25 mouse cellular contexts compared by ENCODE assay signal in the genomic region with DNA sequence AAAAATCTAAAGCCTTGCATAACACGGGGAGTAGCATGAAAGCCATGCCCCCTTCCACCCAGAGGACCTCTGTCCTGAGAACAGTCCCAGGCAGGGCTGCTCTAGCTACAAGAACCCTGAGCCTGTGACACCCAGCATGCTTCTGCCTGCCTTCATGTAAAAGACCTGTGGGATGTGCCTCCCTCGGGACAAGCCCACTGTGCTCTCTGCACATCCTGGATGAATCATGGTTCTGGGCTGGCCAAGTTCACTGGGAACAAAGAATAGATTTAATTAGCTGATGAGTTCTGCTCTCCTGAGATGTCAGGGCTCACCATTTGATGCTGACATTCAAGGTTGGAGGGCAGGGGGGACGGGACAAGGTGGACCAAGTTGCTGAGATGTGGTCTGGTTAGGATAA. TPM values are rescaled to one million over a fixed set of nuclear protein-coding genes. Genes with fewer than 3 reads are reported as not detected.
A peak's percentile ranks its signal among the peaks of the same experiment; 100 is the strongest.
DNase-seq lines count a peak whose midpoint lies in the region; ATAC-seq and TF ChIP-seq lines count a peak whose summit lies in the region.
"Had no signal": no experiment of that assay in that cellular context is flagged by ENCODE, and none has a peak within 500 bp of the region (broad histone marks: within the 10 kb centered on the region; RNA-seq: fewer than 3 reads in every experiment).

No protein-coding gene starts in this region.

- H3K27me3 ChIP-seq in CH12.LX (replicated peaks) = no peaks in the 10 kb centered on the region
- no peaks in the 10 kb centered on the region for H3K27me3 ChIP-seq in ES-Bruce4 (ENCODE audit: control insufficient read depth, insufficient read depth, low read length, poor library complexity, severe bottlenecking)
- no peaks in the 10 kb centered on the region for H3K27me3 ChIP-seq in stomach, postnatal 0 days (ENCODE audit: control insufficient read depth, insufficient read depth, low read length)
- H3K27me3 ChIP-seq: liver, embryonic 12.5 days; neural tube, embryonic 12.5 days had no signal

- H3K9ac ChIP-seq in CH12.LX (ENCODE audit: insufficient read depth, low read depth) = no peak overlapping the region
- H3K9ac ChIP-seq in ES-Bruce4 (ENCODE audit: low read depth, poor library complexity, severe bottlenecking) = 0 out of 2 replicates have a peak overlapping the region, but pooled peaks have one; percentile 25
- no peak overlapping the region for H3K9ac ChIP-seq in stomach, postnatal 0 days (ENCODE audit: low read length)
- H3K9ac ChIP-seq: forebrain, postnatal 0 days; liver, embryonic 12.5 days; liver, postnatal 0 days; neural tube, embryonic 12.5 days had no signal

- TF ChIP-seq RAD21 in CH12.LX (IDR thresholded peaks at IDR 0.05; ENCODE audit: low read depth, low read length) = no peak

- H3K79me2 ChIP-seq in CH12.LX (replicated peaks; ENCODE audit: control insufficient read depth, extremely low read depth, insufficient read depth, poor library complexity, severe bottlenecking) = peaks cover 99% of the 10 kb centered on the region

- dilution Hi-C loops in CH12.LX (cut with MboI; ENCODE audit: extremely low pct_ligation_motif_present, extremely low pct_unique_long_range_greater_than_20kb, low sequenced_read_pairs) = no loop called here

- 71% methylated on average over 3 of the region's 3 CpGs for WGBS in stomach, postnatal 0 days

- no peak for TF ChIP-seq EP300 in CH12.LX (IDR thresholded peaks at IDR 0.05; ENCODE audit: low read length)
- TF ChIP-seq EP300 in ES-Bruce4 (IDR thresholded peaks at IDR 0.05; ENCODE audit: insufficient read depth, low read depth, low read length) = no peak
- TF ChIP-seq EP300 in stomach, postnatal 0 days (optimal IDR thresholded peaks at IDR 0.05) = no peak

- H3K4me1 ChIP-seq in CH12.LX (ENCODE audit: control insufficient read depth in 1 of 2, insufficient read depth in 2 of 2) (peaks cover 42 to 93% of the 10 kb centered on the region in 2 experiments), ES-Bruce4 (ENCODE audit: control insufficient read depth, insufficient read depth, low read length) (peaks cover 9% of the 10 kb centered on the region)
- peaks cover 20% of the 10 kb centered on the region for H3K4me1 ChIP-seq in stomach, postnatal 0 days (replicated peaks; ENCODE audit: control insufficient read depth, insufficient read depth)

- in situ Hi-C loops in CH12.LX (cut with MboI; ENCODE audit: low pct_ligation_motif_present, low pct_unique_long_range_greater_than_20kb, low sequenced_read_pairs) = no loop called here

- H3K4me3 ChIP-seq in CH12.LX (replicated peaks in 1 of 3; ENCODE audit: low read depth in 2 of 3, low read length in 2 of 3, poor library complexity in 1 of 3) (no peak overlapping the region), ES-Bruce4 (ENCODE audit: low read depth, low read length) (no peak overlapping the region)
- H3K4me3 ChIP-seq in stomach, postnatal 0 days (ENCODE audit: low read depth, low read length) = no peak overlapping the region
- H3K4me3 ChIP-seq: liver, embryonic 12.5 days; neural tube, embryonic 12.5 days had no signal

- H3K9me3 ChIP-seq in CH12.LX (replicated peaks; ENCODE audit: low read length) (peaks cover 5% of the 10 kb centered on the region), ES-Bruce4 (replicated peaks; ENCODE audit: control insufficient read depth, insufficient read depth, low read length, poor library complexity, severe bottlenecking) (no peaks in the 10 kb centered on the region)
- H3K9me3 ChIP-seq in stomach, postnatal 0 days (ENCODE audit: control insufficient read depth, low read length) = no peaks in the 10 kb centered on the region
- H3K9me3 ChIP-seq: liver, embryonic 12.5 days; neural tube, embryonic 12.5 days had no signal

- TF ChIP-seq CTCF in CH12.LX (conservative IDR thresholded peaks at IDR 0.05 in 1 of 2, IDR thresholded peaks at IDR 0.05 in 1 of 2; ENCODE audit: low read depth in 2 of 2, low read length in 2 of 2) (no peak), ES-Bruce4 (IDR thresholded peaks at IDR 0.05; ENCODE audit: low read depth, low read length) (no peak)
- no peak for TF ChIP-seq CTCF in stomach, postnatal 0 days (IDR thresholded peaks at IDR 0.05; ENCODE audit: low read depth)

- no peak for ATAC-seq in stomach, postnatal 0 days (ENCODE audit: low FRiP score, low TSS enrichment)
- ATAC-seq: forebrain, postnatal 0 days; hindbrain, embryonic 16.5 days; liver, embryonic 12.5 days; liver, postnatal 0 days; midbrain, embryonic 16.5 days had no signal

- DNase-seq in heart, adult 11 months = peak; percentile 89
- DNase-seq in heart, adult 18-20 months = no peak
- DNase-seq in CH12.LX (ENCODE audit: extremely low read depth) = no peak
- no peak for DNase-seq in stomach, postnatal 0 days (ENCODE audit: low spot score)
- no peak for DNase-seq in cerebellum, adult 9-11 months
- DNase-seq: adrenal gland, postnatal 10 days; cerebellum, adult 11-12 months; forebrain, postnatal 0 days; gastrocnemius, postnatal 10 days; kidney, adult 2 months; kidney, postnatal 36 days; layer of hippocampus, postnatal 36 days; left cerebral cortex, postnatal 4 days; lung, postnatal 36 days; right cerebral cortex, adult 18-20 months; right cerebral cortex, postnatal 4 days; thymus, adult 2 months had no signal

- H3K27ac ChIP-seq in CH12.LX (ENCODE audit: insufficient read depth, low read depth) = peak overlapping the region; percentile 17; the same call in 1 of the 2 replicates
- peak overlapping the region; percentile 55 for H3K27ac ChIP-seq in ES-Bruce4 (ENCODE audit: insufficient read depth, low read length)
- 0 out of 2 replicates have a peak overlapping the region, but pooled peaks have one; percentile 9 for H3K27ac ChIP-seq in stomach, postnatal 0 days (replicated peaks)
- H3K27ac ChIP-seq: liver, embryonic 12.5 days; neural tube, embryonic 12.5 days had no signal

- H3K36me3 ChIP-seq in CH12.LX (replicated peaks in 1 of 2; ENCODE audit: control insufficient read depth in 1 of 2, insufficient read depth in 1 of 2, low read length in 1 of 2) = peaks cover 0 to 59% of the 10 kb centered on the region in 2 experiments
- no peaks in the 10 kb centered on the region for H3K36me3 ChIP-seq in ES-Bruce4 (ENCODE audit: control insufficient read depth, insufficient read depth, low read length, poor library complexity, severe bottlenecking)
- H3K36me3 ChIP-seq in stomach, postnatal 0 days (ENCODE audit: control insufficient read depth, insufficient read depth, low read length) = no peaks in the 10 kb centered on the region

- no peak for TF ChIP-seq POLR2A in CH12.LX (IDR thresholded peaks at IDR 0.05; ENCODE audit: low read depth, low read length)
- no peak for TF ChIP-seq POLR2A in ES-Bruce4 (IDR thresholded peaks at IDR 0.05; ENCODE audit: insufficient read depth, low read length)

- H3K4me2 ChIP-seq in CH12.LX (ENCODE audit: insufficient read depth, low read depth, poor library complexity, severe bottlenecking) = no peak overlapping the region
- H3K4me2 ChIP-seq in stomach, postnatal 0 days (replicated peaks; ENCODE audit: low read depth) = no peak overlapping the region
- H3K4me2 ChIP-seq: heart, embryonic 11.5 days; liver, embryonic 12.5 days; midbrain, embryonic 11.5 days; neural tube, embryonic 12.5 days had no signal

TF ChIP-seq in CH12.LX, 34 proteins besides CTCF, POLR2A, EP300 and RAD21:
- no peak for TF ChIP-seq ZC3H11A (IDR thresholded peaks at IDR 0.05; ENCODE audit: low read depth, low read length)
- TF ChIP-seq CHD1 (IDR thresholded peaks at IDR 0.05; ENCODE audit: low read depth, low read length) = 0 out of 2 replicates have a peak, but pooled peaks have one; percentile 32

RNA-seq across cellular contexts. Expression of a gene that starts 9.6 kb away (rescaled TPM):
- total RNA-seq in heart, adult 18-20 months (2021) = 10 to 100 TPM; 83.5 to 86.2 TPM
- total RNA-seq in CH12.LX (2012; rRNA removed) (34.3 and 42.2 TPM in 2 replicates), CH12.LX (2014; rRNA removed) (7.6 TPM in 2 replicates)
- polyA plus RNA-seq in CH12.LX (2012; ENCODE audit: insufficient read length, low read depth) (54.7 and 59.9 TPM in 2 replicates), ES-Bruce4 (2011; ENCODE audit: insufficient read depth, insufficient read length, low read depth, missing spikeins) (106 and 112 TPM in 2 replicates)
- 18.7 and 21.6 TPM in 2 replicates for polyA plus RNA-seq in stomach, postnatal 0 days (2015; fragmentation: Nextera tagmentation; extraction: Ambion mirVana)
